Mouse (Mus musculus): ENCODE results near the gene Coq7.

Coq7 gene

GRCm38 (mm10) chr7:118494892-118495579, 38.1 kb downstream of the Coq7 start:
- no peak for DNase-seq (ENCODE audit: low read depth, low spot score)

GRCm38 (mm10) chr7:118493892-118494291, 39.3 kb downstream of the Coq7 start:
- DNase-seq (ENCODE audit: low read depth, low spot score) = no peak

- DNase-seq (ENCODE audit: low read depth, low spot score) = no peak
These were observed 41.6 kb downstream of the Coq7 start, which contains the start of gene Itpripl2 for GRCm38 (mm10) chr7:118491431-118492147. Gene Itpripl2 (minus strand): TSS chr7:118491975.

- DNase-seq (ENCODE audit: low read depth, low spot score) = no peak
These were observed 42.3 kb downstream of the Coq7 start for GRCm38 (mm10) chr7:118490666-118491430.

- DNase-seq (ENCODE audit: low read depth, low spot score) = no peak
These were observed 43.2 kb downstream of the Coq7 start for GRCm38 (mm10) chr7:118489706-118490665.

GRCm38 (mm10) chr7:118488060-118488664, 45.0 kb downstream of the Coq7 start:
- DNase-seq (ENCODE audit: low read depth, low spot score) = no peak

GRCm38 (mm10) chr7:118486917-118487316, 46.2 kb downstream of the Coq7 start:
- no peak for DNase-seq (ENCODE audit: low read depth, low spot score)

GRCm38 (mm10) chr7:118483996-118484395, 49.2 kb downstream of the Coq7 start:
- no peak for DNase-seq (ENCODE audit: low read depth, low spot score)

- DNase-seq (ENCODE audit: low read depth, low spot score) = no peak
These were observed 51.2 kb downstream of the Coq7 start for GRCm38 (mm10) chr7:118482001-118482400.

- DNase-seq (ENCODE audit: low read depth, low spot score) = no peak
These were observed 51.9 kb downstream of the Coq7 start for GRCm38 (mm10) chr7:118481047-118481810.

- no peak for DNase-seq (ENCODE audit: low read depth, low spot score)
These were observed 52.9 kb downstream of the Coq7 start for GRCm38 (mm10) chr7:118480160-118480709.

GRCm38 (mm10) chr7:118478835-118479312, 54.3 kb downstream of the Coq7 start:
- no peak for DNase-seq (ENCODE audit: low read depth, low spot score)

GRCm38 (mm10) chr7:118476428-118476827, 56.7 kb downstream of the Coq7 start:
- no peak for DNase-seq (ENCODE audit: low read depth, low spot score)

- DNase-seq (ENCODE audit: low read depth, low spot score) = no peak
These were observed 58.0 kb downstream of the Coq7 start for GRCm38 (mm10) chr7:118475008-118475705.

GRCm38 (mm10) chr7:118472886-118473285, 60.3 kb downstream of the Coq7 start:
- no peak for DNase-seq (ENCODE audit: low read depth, low spot score)

- DNase-seq (ENCODE audit: low read depth, low spot score) = no peak
These were observed 65.1 kb downstream of the Coq7 start for GRCm38 (mm10) chr7:118468060-118468459.

- DNase-seq (ENCODE audit: low read depth, low spot score) = no peak
These were observed 68.7 kb downstream of the Coq7 start for GRCm38 (mm10) chr7:118464432-118464831.

- DNase-seq (ENCODE audit: low read depth, low spot score) = no peak
These were observed 70.1 kb downstream of the Coq7 start for GRCm38 (mm10) chr7:118462818-118463762.

Measured in A20 (cell line).